Mouse (Mus musculus): ENCODE measurements around the gene Cldn14. TPM values are rescaled to one million over a fixed set of nuclear protein-coding genes. Genes with fewer than 3 reads are reported as not detected.

Cldn14 gene
- polyA plus RNA-seq, 1 experiment from 2014 or later: not detected

GRCm38 (mm10) chr16:93947396-93947795 lies 61.2 kb downstream of the Cldn14 start:
- Histone ChIP-seq H3K4me2 (ENCODE audit: low read length) (no peak overlapping the region), H3K4me3 (ENCODE audit: low read depth, low read length) (no peak overlapping the region), H3K36me3 (ENCODE audit: control insufficient read depth, insufficient read depth, low read length) (no peaks in the 10 kb centered on the region), H3K27ac (ENCODE audit: low read depth, low read length) (no peak overlapping the region), H3K4me1 (ENCODE audit: control insufficient read depth, insufficient read depth, low read length) (no peaks in the 10 kb centered on the region), H3K27me3 (replicated peaks; ENCODE audit: control insufficient read depth, insufficient read depth, low read length) (no peaks in the 10 kb centered on the region), H3K9ac (ENCODE audit: low read length) (no peak overlapping the region), H3K9me3 (replicated peaks; ENCODE audit: control insufficient read depth, low read length) (no peaks in the 10 kb centered on the region)
- WGBS: 90% methylated on average over 4 of the region's 4 CpGs
- no peak for ATAC-seq
- DNase-seq (ENCODE audit: low spot score): no peak

- no peaks in the 10 kb centered on the region for H3K27me3 ChIP-seq (replicated peaks; ENCODE audit: control insufficient read depth, insufficient read depth, low read length)
- H3K9ac ChIP-seq (ENCODE audit: low read length): no peak overlapping the region
- no peak overlapping the region for H3K4me2 ChIP-seq (ENCODE audit: low read length)
- no peaks in the 10 kb centered on the region for H3K9me3 ChIP-seq (replicated peaks; ENCODE audit: control insufficient read depth, low read length)
- no peaks in the 10 kb centered on the region for H3K4me1 ChIP-seq (ENCODE audit: control insufficient read depth, insufficient read depth, low read length)
- H3K4me3 ChIP-seq (ENCODE audit: low read depth, low read length): no peak overlapping the region
- 91% methylated on average over 6 of the region's 6 CpGs for WGBS
- H3K36me3 ChIP-seq (ENCODE audit: control insufficient read depth, insufficient read depth, low read length): no peaks in the 10 kb centered on the region
- no peak overlapping the region for H3K27ac ChIP-seq (ENCODE audit: low read depth, low read length)
- ATAC-seq (no peak), DNase-seq (ENCODE audit: low spot score) (no peak)
Observed at GRCm38 (mm10) chr16:93944301-93944700, 64.3 kb downstream of the Cldn14 start.

GRCm38 (mm10) chr16:93942796-93943502 lies 65.7 kb downstream of the Cldn14 start:
- no peaks in the 10 kb centered on the region for H3K36me3 ChIP-seq (ENCODE audit: control insufficient read depth, insufficient read depth, low read length)
- H3K9me3 ChIP-seq (replicated peaks; ENCODE audit: control insufficient read depth, low read length): no peaks in the 10 kb centered on the region
- no peak overlapping the region for H3K4me2 ChIP-seq (ENCODE audit: low read length)
- H3K4me3 ChIP-seq (ENCODE audit: low read depth, low read length): no peak overlapping the region
- 91% methylated on average over 10 of the region's 10 CpGs for WGBS
- H3K27me3 ChIP-seq (replicated peaks; ENCODE audit: control insufficient read depth, insufficient read depth, low read length): no peaks in the 10 kb centered on the region
- ATAC-seq (no peak), DNase-seq (ENCODE audit: low spot score) (no peak)
- H3K9ac ChIP-seq (ENCODE audit: low read length): no peak overlapping the region
- no peak overlapping the region for H3K27ac ChIP-seq (ENCODE audit: low read depth, low read length)
- no peaks in the 10 kb centered on the region for H3K4me1 ChIP-seq (ENCODE audit: control insufficient read depth, insufficient read depth, low read length)

- no peaks in the 10 kb centered on the region for H3K9me3 ChIP-seq (replicated peaks; ENCODE audit: control insufficient read depth, low read length)
- H3K9ac ChIP-seq (ENCODE audit: low read length): no peak overlapping the region
- no peaks in the 10 kb centered on the region for H3K36me3 ChIP-seq (ENCODE audit: control insufficient read depth, insufficient read depth, low read length)
- ATAC-seq (no peak), DNase-seq (ENCODE audit: low spot score) (no peak)
- no peak overlapping the region for H3K4me2 ChIP-seq (ENCODE audit: low read length)
- H3K27me3 ChIP-seq (replicated peaks; ENCODE audit: control insufficient read depth, insufficient read depth, low read length): no peaks in the 10 kb centered on the region
- H3K4me3 ChIP-seq (ENCODE audit: low read depth, low read length): no peak overlapping the region
- H3K27ac ChIP-seq (ENCODE audit: low read depth, low read length): no peak overlapping the region
- no peaks in the 10 kb centered on the region for H3K4me1 ChIP-seq (ENCODE audit: control insufficient read depth, insufficient read depth, low read length)
- 80% methylated on average over 10 of the region's 10 CpGs for WGBS
Observed at GRCm38 (mm10) chr16:93941781-93942567, 66.7 kb downstream of the Cldn14 start.

GRCm38 (mm10) chr16:93939961-93940360 lies 68.7 kb downstream of the Cldn14 start:
- ATAC-seq (no peak), DNase-seq (ENCODE audit: low spot score) (no peak)
- 84% methylated on average over 4 of the region's 4 CpGs for WGBS
- Histone ChIP-seq H3K27ac (ENCODE audit: low read depth, low read length) (no peak overlapping the region), H3K4me3 (ENCODE audit: low read depth, low read length) (no peak overlapping the region), H3K4me2 (ENCODE audit: low read length) (no peak overlapping the region), H3K4me1 (ENCODE audit: control insufficient read depth, insufficient read depth, low read length) (no peaks in the 10 kb centered on the region), H3K36me3 (ENCODE audit: control insufficient read depth, insufficient read depth, low read length) (no peaks in the 10 kb centered on the region), H3K9ac (ENCODE audit: low read length) (no peak overlapping the region), H3K9me3 (replicated peaks; ENCODE audit: control insufficient read depth, low read length) (no peaks in the 10 kb centered on the region), H3K27me3 (replicated peaks; ENCODE audit: control insufficient read depth, insufficient read depth, low read length) (0 out of 2 replicates have a peak, but pooled peaks cover 5% of the 10 kb centered on the region)

- Histone ChIP-seq H3K36me3 (ENCODE audit: control insufficient read depth, insufficient read depth, low read length) (no peaks in the 10 kb centered on the region), H3K27ac (ENCODE audit: low read depth, low read length) (no peak overlapping the region), H3K4me2 (ENCODE audit: low read length) (peak overlapping the region; percentile 45), H3K4me1 (ENCODE audit: control insufficient read depth, insufficient read depth, low read length) (no peaks in the 10 kb centered on the region), H3K9ac (ENCODE audit: low read length) (peak overlapping the region; percentile 10; the same call in 1 of the 2 replicates), H3K9me3 (replicated peaks; ENCODE audit: control insufficient read depth, low read length) (no peaks in the 10 kb centered on the region), H3K4me3 (ENCODE audit: low read depth, low read length) (peak overlapping the region; percentile 17; the same call in 1 of the 2 replicates), H3K27me3 (replicated peaks; ENCODE audit: control insufficient read depth, insufficient read depth, low read length) (0 out of 2 replicates have a peak, but pooled peaks cover 5% of the 10 kb centered on the region)
- DNase-seq (ENCODE audit: low spot score) (peak; percentile 90), ATAC-seq (0 out of 2 replicates have a peak, but pooled peaks have one; percentile 20)
- 14% methylated on average over 16 of the region's 16 CpGs for WGBS
Observed at GRCm38 (mm10) chr16:93938400-93938846, 70.2 kb downstream of the Cldn14 start.

GRCm38 (mm10) chr16:93935009-93935408 lies 73.6 kb downstream of the Cldn14 start:
- no peak overlapping the region for H3K4me3 ChIP-seq (ENCODE audit: low read depth, low read length)
- H3K27me3 ChIP-seq (replicated peaks; ENCODE audit: control insufficient read depth, insufficient read depth, low read length): 0 out of 2 replicates have a peak, but pooled peaks cover 5% of the 10 kb centered on the region
- no peaks in the 10 kb centered on the region for H3K36me3 ChIP-seq (ENCODE audit: control insufficient read depth, insufficient read depth, low read length)
- H3K27ac ChIP-seq (ENCODE audit: low read depth, low read length): no peak overlapping the region
- DNase-seq (ENCODE audit: low spot score) (no peak), ATAC-seq (no peak)
- no peak overlapping the region for H3K4me2 ChIP-seq (ENCODE audit: low read length)
- WGBS: 16% methylated on average over 7 of the region's 7 CpGs
- no peaks in the 10 kb centered on the region for H3K9me3 ChIP-seq (replicated peaks; ENCODE audit: control insufficient read depth, low read length)
- H3K4me1 ChIP-seq (ENCODE audit: control insufficient read depth, insufficient read depth, low read length): no peaks in the 10 kb centered on the region
- no peak overlapping the region for H3K9ac ChIP-seq (ENCODE audit: low read length)

- Histone ChIP-seq H3K4me3 (ENCODE audit: low read depth, low read length) (no peak overlapping the region), H3K9me3 (replicated peaks; ENCODE audit: control insufficient read depth, low read length) (no peaks in the 10 kb centered on the region), H3K9ac (ENCODE audit: low read length) (no peak overlapping the region), H3K36me3 (ENCODE audit: control insufficient read depth, insufficient read depth, low read length) (no peaks in the 10 kb centered on the region), H3K27ac (ENCODE audit: low read depth, low read length) (no peak overlapping the region), H3K4me2 (ENCODE audit: low read length) (no peak overlapping the region), H3K4me1 (ENCODE audit: control insufficient read depth, insufficient read depth, low read length) (no peaks in the 10 kb centered on the region), H3K27me3 (replicated peaks; ENCODE audit: control insufficient read depth, insufficient read depth, low read length) (0 out of 2 replicates have a peak, but pooled peaks cover 5% of the 10 kb centered on the region)
- no peak for ATAC-seq
- DNase-seq (ENCODE audit: low spot score): no peak
- WGBS: 19% methylated on average over 13 of the region's 13 CpGs
Observed at GRCm38 (mm10) chr16:93934588-93934987, 74.0 kb downstream of the Cldn14 start.

Measured in forebrain, embryonic 14.5 days (tissue).